Mouse (Mus musculus): ENCODE data around the gene Nap1l4. TPM values are rescaled to one million over a fixed set of nuclear protein-coding genes. Genes with fewer than 3 reads are reported as not detected.

The Nap1l4 gene
- total RNA-seq (2023) = 10 to 100 TPM; 84.0 to 92.4 TPM

GRCm38 (mm10) chr7:143548976-143549457 is at the start of gene Nap1l4:
Nap1l4 (minus strand) TSS chr7:143549106.

GRCm38 (mm10) chr7:143502418-143503200 is 46.3 kb downstream of the Nap1l4 start, which contains the start of gene Phlda2:
Phlda2 (minus strand) TSS chr7:143503150.

GRCm38 (mm10) chr7:143473347-143474101 is 75.4 kb downstream of the Nap1l4 start, which contains the start of gene Slc22a18:
Slc22a18 (plus strand) TSS chr7:143473736.

Other genes starting within 250 kb of the Nap1l4 start
- gene Cdkn1c, start 88.1 kb downstream of the Nap1l4 start, total RNA-seq (2023) = under 1 TPM; 0.77 to 0.93 TPM
- under 1 TPM; 0.71 to 0.99 TPM for gene Slc22a18, start 75.4 kb downstream of the Nap1l4 start, total RNA-seq (2023)
- not detected for gene Phlda2, start 46.0 kb downstream of the Nap1l4 start, total RNA-seq (2023)
- gene Cars, start 51.0 kb upstream of the Nap1l4 start, total RNA-seq (2023) = 10 to 100 TPM; 26.5 to 40.6 TPM
- 1 to 10 TPM; 7.9 to 8.3 TPM for gene Tnfrsf26, start 79.6 kb upstream of the Nap1l4 start, total RNA-seq (2023)
- gene Tnfrsf22, start 100.6 kb upstream of the Nap1l4 start, total RNA-seq (2023) = 1 to 10 TPM; 1.7 to 2.3 TPM
- 1 to 10 TPM; 5.2 to 8.1 TPM for gene Tnfrsf23, start 136.8 kb upstream of the Nap1l4 start, total RNA-seq (2023)
- gene Osbpl5, start 207.9 kb upstream of the Nap1l4 start, total RNA-seq (2023) = 1 to 10 TPM in 1 of 2 experiments, under 1 TPM in 1; 0.92 to 1.2 TPM
- gene Mrgprg, start 217.9 kb upstream of the Nap1l4 start, total RNA-seq (2023) = not detected
- under 1 TPM in 1 of 2 experiments, not detected in 1; 0.11 TPM for gene Mrgpre, start 235.4 kb upstream of the Nap1l4 start, total RNA-seq (2023)